Mouse (Mus musculus): ENCODE measurements at regions not wholly inside any gene's neighbourhood (a gene's known extent, or its start where the extent isn't known, plus 50 kb on each side); places are given as distances from the start of the nearest gene placed in this dataset.

- Histone ChIP-seq H3K27me3 (ENCODE audit: insufficient read depth, low read length) (no peaks in the 10 kb centered on the region), H3K4me3 (ENCODE audit: low read depth, low read length) (no peak overlapping the region), H3K36me3 (ENCODE audit: insufficient read depth, low read length) (no peaks in the 10 kb centered on the region), H3K4me1 (ENCODE audit: insufficient read depth, low read length) (no peaks in the 10 kb centered on the region), H3K4me2 (ENCODE audit: low read depth, low read length, poor library complexity, severe bottlenecking) (no peak overlapping the region), H3K9me3 (ENCODE audit: low read length) (no peaks in the 10 kb centered on the region), H3K9ac (replicated peaks; ENCODE audit: low read length, poor library complexity, severe bottlenecking) (no peak overlapping the region), H3K27ac (ENCODE audit: low read depth, low read length) (no peak overlapping the region)
- WGBS: 70% methylated on average over 4 of the region's 4 CpGs
- DNase-seq (ENCODE audit: low spot score) (no peak), ATAC-seq (ENCODE audit: low FRiP score) (no peak)
- TF ChIP-seq CTCF (IDR thresholded peaks at IDR 0.05): no peak
Measured at GRCm38 (mm10) chr1:138720728-138721127, 100.8 kb upstream of the Nek7 start.

GRCm38 (mm10) chr1:138719297-138719696, 99.4 kb upstream of the Nek7 start:
- Histone ChIP-seq H3K36me3 (ENCODE audit: insufficient read depth, low read length) (no peaks in the 10 kb centered on the region), H3K4me2 (ENCODE audit: low read depth, low read length, poor library complexity, severe bottlenecking) (no peak overlapping the region), H3K9ac (replicated peaks; ENCODE audit: low read length, poor library complexity, severe bottlenecking) (no peak overlapping the region), H3K27me3 (ENCODE audit: insufficient read depth, low read length) (no peaks in the 10 kb centered on the region), H3K27ac (ENCODE audit: low read depth, low read length) (no peak overlapping the region), H3K4me1 (ENCODE audit: insufficient read depth, low read length) (no peaks in the 10 kb centered on the region), H3K9me3 (ENCODE audit: low read length) (no peaks in the 10 kb centered on the region), H3K4me3 (ENCODE audit: low read depth, low read length) (no peak overlapping the region)
- no peak for TF ChIP-seq CTCF (IDR thresholded peaks at IDR 0.05)
- WGBS: 78% methylated on average over 4 of the region's 4 CpGs
- DNase-seq (ENCODE audit: low spot score) (no peak), ATAC-seq (ENCODE audit: low FRiP score) (no peak)

- 79% methylated on average over 5 of the region's 5 CpGs for WGBS
Measured at GRCm38 (mm10) chr1:138716991-138717390, 97.0 kb upstream of the Nek7 start.

GRCm38 (mm10) chr1:138715162-138715561, 95.2 kb upstream of the Nek7 start:
- Histone ChIP-seq H3K27me3 (ENCODE audit: insufficient read depth, low read length) (no peaks in the 10 kb centered on the region), H3K27ac (ENCODE audit: low read depth, low read length) (no peak overlapping the region), H3K4me1 (ENCODE audit: insufficient read depth, low read length) (no peaks in the 10 kb centered on the region), H3K9ac (replicated peaks; ENCODE audit: low read length, poor library complexity, severe bottlenecking) (no peak overlapping the region), H3K9me3 (ENCODE audit: low read length) (no peaks in the 10 kb centered on the region), H3K4me3 (ENCODE audit: low read depth, low read length) (no peak overlapping the region), H3K36me3 (ENCODE audit: insufficient read depth, low read length) (no peaks in the 10 kb centered on the region), H3K4me2 (ENCODE audit: low read depth, low read length, poor library complexity, severe bottlenecking) (no peak overlapping the region)
- DNase-seq (ENCODE audit: low spot score): no peak
- no peak for ATAC-seq (ENCODE audit: low FRiP score)
- peak; percentile 16; the same call in 1 of the 2 replicates for TF ChIP-seq CTCF (IDR thresholded peaks at IDR 0.05)
- WGBS: 74% methylated on average over 3 of the region's 3 CpGs

More at GRCm38 (mm10) chr1:138716991-138717390, 97.0 kb upstream of the Nek7 start:
- no peak overlapping the region for H3K27ac ChIP-seq (ENCODE audit: low read depth, low read length)
- H3K4me2 ChIP-seq (ENCODE audit: low read depth, low read length, poor library complexity, severe bottlenecking): no peak overlapping the region
- no peak overlapping the region for H3K9ac ChIP-seq (replicated peaks; ENCODE audit: low read length, poor library complexity, severe bottlenecking)
- no peak for TF ChIP-seq CTCF (IDR thresholded peaks at IDR 0.05)
- ATAC-seq (ENCODE audit: low FRiP score) (no peak), DNase-seq (ENCODE audit: low spot score) (no peak)
- H3K9me3 ChIP-seq (ENCODE audit: low read length): no peaks in the 10 kb centered on the region
- H3K4me1 ChIP-seq (ENCODE audit: insufficient read depth, low read length): no peaks in the 10 kb centered on the region
- no peaks in the 10 kb centered on the region for H3K36me3 ChIP-seq (ENCODE audit: insufficient read depth, low read length)
- no peaks in the 10 kb centered on the region for H3K27me3 ChIP-seq (ENCODE audit: insufficient read depth, low read length)
- no peak overlapping the region for H3K4me3 ChIP-seq (ENCODE audit: low read depth, low read length)

- TF ChIP-seq CTCF (IDR thresholded peaks at IDR 0.05): no peak
- H3K4me2 ChIP-seq (ENCODE audit: low read depth, low read length, poor library complexity, severe bottlenecking): no peak overlapping the region
- no peaks in the 10 kb centered on the region for H3K27me3 ChIP-seq (ENCODE audit: insufficient read depth, low read length)
- no peak overlapping the region for H3K27ac ChIP-seq (ENCODE audit: low read depth, low read length)
- ATAC-seq (ENCODE audit: low FRiP score) (peak; percentile 52; the same call in 1 of the 2 replicates), DNase-seq (ENCODE audit: low spot score) (no peak)
- WGBS: 57% methylated on average over 2 of the region's 2 CpGs
- no peak overlapping the region for H3K4me3 ChIP-seq (ENCODE audit: low read depth, low read length)
- H3K4me1 ChIP-seq (ENCODE audit: insufficient read depth, low read length): no peaks in the 10 kb centered on the region
- no peaks in the 10 kb centered on the region for H3K36me3 ChIP-seq (ENCODE audit: insufficient read depth, low read length)
- no peaks in the 10 kb centered on the region for H3K9me3 ChIP-seq (ENCODE audit: low read length)
- H3K9ac ChIP-seq (replicated peaks; ENCODE audit: low read length, poor library complexity, severe bottlenecking): no peak overlapping the region
Measured at GRCm38 (mm10) chr1:138709229-138709608, 89.3 kb upstream of the Nek7 start.

- 59% methylated on average over 7 of the region's 7 CpGs for WGBS
- no peak for ATAC-seq (ENCODE audit: low FRiP score)
Measured at GRCm38 (mm10) chr1:138708507-138709228, 88.7 kb upstream of the Nek7 start.

More at GRCm38 (mm10) chr1:138708507-138709228, 88.7 kb upstream of the Nek7 start:
- DNase-seq (ENCODE audit: low spot score): no peak
- no peaks in the 10 kb centered on the region for H3K27me3 ChIP-seq (ENCODE audit: insufficient read depth, low read length)
- no peaks in the 10 kb centered on the region for H3K36me3 ChIP-seq (ENCODE audit: insufficient read depth, low read length)
- H3K4me2 ChIP-seq (ENCODE audit: low read depth, low read length, poor library complexity, severe bottlenecking): no peak overlapping the region
- no peaks in the 10 kb centered on the region for H3K4me1 ChIP-seq (ENCODE audit: insufficient read depth, low read length)
- H3K4me3 ChIP-seq (ENCODE audit: low read depth, low read length): no peak overlapping the region
- H3K27ac ChIP-seq (ENCODE audit: low read depth, low read length): no peak overlapping the region
- H3K9ac ChIP-seq (replicated peaks; ENCODE audit: low read length, poor library complexity, severe bottlenecking): no peak overlapping the region
- TF ChIP-seq CTCF (IDR thresholded peaks at IDR 0.05): no peak
- H3K9me3 ChIP-seq (ENCODE audit: low read length): no peaks in the 10 kb centered on the region

Data from midbrain, postnatal 0 days (tissue).